Mouse (Mus musculus): ENCODE measurements at regions not wholly inside any gene's neighbourhood (a gene's known extent, or its start where the extent isn't known, plus 50 kb on each side); places are given as distances from the start of the nearest gene placed in this dataset.

DNA sequence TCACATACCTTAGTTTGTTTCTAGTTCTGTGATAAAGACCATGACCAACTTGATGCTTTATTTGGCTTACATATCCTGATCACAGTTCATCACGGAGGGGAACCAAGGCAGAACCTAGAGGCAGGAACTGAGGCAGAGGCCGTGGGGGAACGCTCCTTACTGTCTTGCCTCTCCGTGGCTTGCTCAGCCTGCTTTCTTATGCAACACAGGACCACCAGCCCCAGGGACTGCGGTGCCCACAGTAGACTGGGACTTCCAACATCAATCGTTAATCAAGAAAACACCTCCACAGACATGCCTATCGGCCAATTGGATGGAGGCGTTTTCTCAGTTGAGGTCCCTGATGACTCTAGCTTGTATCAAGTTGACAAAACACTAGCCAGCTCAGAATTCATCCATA, 87.8 kb upstream of the Slc35f3 start:
- no peak overlapping the region for H3K4me3 ChIP-seq (ENCODE audit: insufficient read depth in 1 of 2, low read depth in 1 of 2, low read length in 2 of 2, poor library complexity in 1 of 2, severe bottlenecking in 1 of 2)
- H3K4me1 ChIP-seq (ENCODE audit: control insufficient read depth in 2 of 2, insufficient read depth in 2 of 2, low read length in 2 of 2, poor library complexity in 1 of 2), result no peaks in the 10 kb centered on the region
- H3K9ac ChIP-seq (ENCODE audit: insufficient read depth, low read depth, low read length, poor library complexity, severe bottlenecking), result no peak overlapping the region
- TF ChIP-seq ZC3H11A (IDR thresholded peaks at IDR 0.05; ENCODE audit: borderline replicate concordance, low read depth, low read length) (no peak), CHD2 (IDR thresholded peaks at IDR 0.05; ENCODE audit: low read depth, low read length) (no peak), MAFK (IDR thresholded peaks at IDR 0.05; ENCODE audit: insufficient read depth, low read depth, low read length) (no peak), ZNF384 (IDR thresholded peaks at IDR 0.05; ENCODE audit: low read depth, low read length) (no peak), HCFC1 (IDR thresholded peaks at IDR 0.05; ENCODE audit: borderline replicate concordance, insufficient read depth, low read length) (no peak)
- in situ Hi-C loops (cut with MboI; ENCODE audit: low sequenced_read_pairs in 2 of 2, unreplicated experiment in 2 of 2), result no loop called here
- no peak for DNase-seq (ENCODE audit: low read depth, low spot score)
- no peaks in the 10 kb centered on the region for H3K36me3 ChIP-seq (ENCODE audit: control insufficient read depth, insufficient read depth, low read length, poor library complexity, severe bottlenecking)
- no peak overlapping the region for H3K27ac ChIP-seq (ENCODE audit: insufficient read depth, low read depth, low read length, poor library complexity, severe bottlenecking)
- no peaks in the 10 kb centered on the region for H3K9me3 ChIP-seq (ENCODE audit: control insufficient read depth, insufficient read depth, low read depth, low read length)

GRCm38 (mm10) chr8:126212802-126213201, 85.6 kb upstream of the Slc35f3 start:
- Histone ChIP-seq H3K9me3 (ENCODE audit: control insufficient read depth, insufficient read depth, low read depth, low read length) (no peaks in the 10 kb centered on the region), H3K36me3 (ENCODE audit: control insufficient read depth, insufficient read depth, low read length, poor library complexity, severe bottlenecking) (no peaks in the 10 kb centered on the region), H3K27ac (ENCODE audit: insufficient read depth, low read depth, low read length, poor library complexity, severe bottlenecking) (no peak overlapping the region), H3K4me1 (ENCODE audit: control insufficient read depth in 2 of 2, insufficient read depth in 2 of 2, low read length in 2 of 2, poor library complexity in 1 of 2) (no peaks in the 10 kb centered on the region), H3K4me3 (ENCODE audit: insufficient read depth in 1 of 2, low read depth in 1 of 2, low read length in 2 of 2, poor library complexity in 1 of 2, severe bottlenecking in 1 of 2) (no peak overlapping the region), H3K9ac (ENCODE audit: insufficient read depth, low read depth, low read length, poor library complexity, severe bottlenecking) (no peak overlapping the region)
- TF ChIP-seq ZC3H11A (IDR thresholded peaks at IDR 0.05; ENCODE audit: borderline replicate concordance, low read depth, low read length), result no peak
- TF ChIP-seq HCFC1 (IDR thresholded peaks at IDR 0.05; ENCODE audit: borderline replicate concordance, insufficient read depth, low read length), result no peak
- no peak for TF ChIP-seq ZNF384 (IDR thresholded peaks at IDR 0.05; ENCODE audit: low read depth, low read length)
- TF ChIP-seq MAFK (IDR thresholded peaks at IDR 0.05; ENCODE audit: insufficient read depth, low read depth, low read length), result no peak
- no peak for TF ChIP-seq CHD2 (IDR thresholded peaks at IDR 0.05; ENCODE audit: low read depth, low read length)
- in situ Hi-C loops (cut with MboI; ENCODE audit: low sequenced_read_pairs in 2 of 2, unreplicated experiment in 2 of 2), result no loop called here
- DNase-seq (ENCODE audit: low read depth, low spot score), result no peak

GRCm38 (mm10) chr8:126214571-126214970, 83.8 kb upstream of the Slc35f3 start:
- Histone ChIP-seq H3K4me1 (ENCODE audit: control insufficient read depth in 2 of 2, insufficient read depth in 2 of 2, low read length in 2 of 2, poor library complexity in 1 of 2) (no peaks in the 10 kb centered on the region), H3K36me3 (ENCODE audit: control insufficient read depth, insufficient read depth, low read length, poor library complexity, severe bottlenecking) (no peaks in the 10 kb centered on the region), H3K9ac (ENCODE audit: insufficient read depth, low read depth, low read length, poor library complexity, severe bottlenecking) (no peak overlapping the region), H3K4me3 (ENCODE audit: insufficient read depth in 1 of 2, low read depth in 1 of 2, low read length in 2 of 2, poor library complexity in 1 of 2, severe bottlenecking in 1 of 2) (no peak overlapping the region), H3K9me3 (ENCODE audit: control insufficient read depth, insufficient read depth, low read depth, low read length) (no peaks in the 10 kb centered on the region), H3K27ac (ENCODE audit: insufficient read depth, low read depth, low read length, poor library complexity, severe bottlenecking) (no peak overlapping the region)
- DNase-seq (ENCODE audit: low read depth, low spot score), result no peak
- in situ Hi-C loops (cut with MboI; ENCODE audit: low sequenced_read_pairs in 2 of 2, unreplicated experiment in 2 of 2), result no loop called here
- TF ChIP-seq ZNF384 (IDR thresholded peaks at IDR 0.05; ENCODE audit: low read depth, low read length) (no peak), ZC3H11A (IDR thresholded peaks at IDR 0.05; ENCODE audit: borderline replicate concordance, low read depth, low read length) (no peak), CHD2 (IDR thresholded peaks at IDR 0.05; ENCODE audit: low read depth, low read length) (no peak), MAFK (IDR thresholded peaks at IDR 0.05; ENCODE audit: insufficient read depth, low read depth, low read length) (no peak), HCFC1 (IDR thresholded peaks at IDR 0.05; ENCODE audit: borderline replicate concordance, insufficient read depth, low read length) (no peak)

DNA sequence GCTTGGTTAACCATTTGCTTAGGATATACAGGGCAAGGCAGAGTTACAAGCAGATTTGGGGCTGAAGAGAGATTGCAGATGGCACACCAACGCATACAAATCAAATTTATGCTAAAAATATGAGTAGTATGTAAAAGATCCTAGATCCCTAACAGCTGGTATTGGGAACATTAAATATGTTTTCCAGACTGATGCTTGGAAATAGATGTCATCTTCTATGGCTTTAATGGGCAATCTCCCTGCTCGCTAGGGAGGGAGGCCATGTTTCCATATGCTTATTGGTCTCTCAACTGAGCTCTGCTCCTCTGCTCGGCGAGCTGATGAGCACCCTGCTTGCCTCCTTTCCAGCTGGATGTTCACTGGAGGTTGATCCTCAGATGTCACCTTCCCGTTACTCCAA, 82.0 kb upstream of the Slc35f3 start:
- DNase-seq (ENCODE audit: low read depth, low spot score), result no peak
- H3K27ac ChIP-seq (ENCODE audit: insufficient read depth, low read depth, low read length, poor library complexity, severe bottlenecking), result no peak overlapping the region
- TF ChIP-seq CHD2 (IDR thresholded peaks at IDR 0.05; ENCODE audit: low read depth, low read length) (no peak), MAFK (IDR thresholded peaks at IDR 0.05; ENCODE audit: insufficient read depth, low read depth, low read length) (no peak), ZNF384 (IDR thresholded peaks at IDR 0.05; ENCODE audit: low read depth, low read length) (no peak), HCFC1 (IDR thresholded peaks at IDR 0.05; ENCODE audit: borderline replicate concordance, insufficient read depth, low read length) (no peak), ZC3H11A (IDR thresholded peaks at IDR 0.05; ENCODE audit: borderline replicate concordance, low read depth, low read length) (no peak)
- H3K4me1 ChIP-seq (ENCODE audit: control insufficient read depth in 2 of 2, insufficient read depth in 2 of 2, low read length in 2 of 2, poor library complexity in 1 of 2), result no peaks in the 10 kb centered on the region
- no peak overlapping the region for H3K4me3 ChIP-seq (ENCODE audit: insufficient read depth in 1 of 2, low read depth in 1 of 2, low read length in 2 of 2, poor library complexity in 1 of 2, severe bottlenecking in 1 of 2)
- no peak overlapping the region for H3K9ac ChIP-seq (ENCODE audit: insufficient read depth, low read depth, low read length, poor library complexity, severe bottlenecking)
- no peaks in the 10 kb centered on the region for H3K36me3 ChIP-seq (ENCODE audit: control insufficient read depth, insufficient read depth, low read length, poor library complexity, severe bottlenecking)
- in situ Hi-C loops (cut with MboI; ENCODE audit: low sequenced_read_pairs in 2 of 2, unreplicated experiment in 2 of 2), result no loop called here
- H3K9me3 ChIP-seq (ENCODE audit: control insufficient read depth, insufficient read depth, low read depth, low read length), result no peaks in the 10 kb centered on the region

DNA sequence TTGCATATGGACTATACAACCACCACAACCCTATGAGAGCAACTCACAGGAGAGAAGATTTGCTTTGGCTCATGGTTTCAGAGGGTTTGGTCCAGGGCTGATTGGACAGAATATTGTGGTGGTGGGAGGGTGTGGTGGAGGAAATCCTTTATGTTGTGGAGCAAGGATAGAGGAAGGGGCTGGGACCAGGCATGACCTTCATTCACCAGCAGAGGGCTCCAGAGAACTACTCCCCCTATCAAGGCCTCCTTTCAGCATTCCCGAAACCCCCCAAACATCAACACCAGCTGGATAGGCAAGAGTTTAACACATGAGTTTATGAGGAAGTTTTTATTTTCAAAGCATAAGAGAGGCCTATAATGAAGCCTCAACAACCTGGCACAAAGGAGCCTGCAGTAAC, 76.7 kb upstream of the Slc35f3 start:
- no peak overlapping the region for H3K4me3 ChIP-seq (ENCODE audit: insufficient read depth in 1 of 2, low read depth in 1 of 2, low read length in 2 of 2, poor library complexity in 1 of 2, severe bottlenecking in 1 of 2)
- in situ Hi-C loops (cut with MboI; ENCODE audit: low sequenced_read_pairs in 2 of 2, unreplicated experiment in 2 of 2), result no loop called here
- TF ChIP-seq ZC3H11A (IDR thresholded peaks at IDR 0.05; ENCODE audit: borderline replicate concordance, low read depth, low read length) (no peak), HCFC1 (IDR thresholded peaks at IDR 0.05; ENCODE audit: borderline replicate concordance, insufficient read depth, low read length) (no peak), CHD2 (IDR thresholded peaks at IDR 0.05; ENCODE audit: low read depth, low read length) (no peak), ZNF384 (IDR thresholded peaks at IDR 0.05; ENCODE audit: low read depth, low read length) (no peak), MAFK (IDR thresholded peaks at IDR 0.05; ENCODE audit: insufficient read depth, low read depth, low read length) (no peak)
- H3K27ac ChIP-seq (ENCODE audit: insufficient read depth, low read depth, low read length, poor library complexity, severe bottlenecking), result no peak overlapping the region
- no peaks in the 10 kb centered on the region for H3K9me3 ChIP-seq (ENCODE audit: control insufficient read depth, insufficient read depth, low read depth, low read length)
- no peak overlapping the region for H3K9ac ChIP-seq (ENCODE audit: insufficient read depth, low read depth, low read length, poor library complexity, severe bottlenecking)
- H3K4me1 ChIP-seq (ENCODE audit: control insufficient read depth in 2 of 2, insufficient read depth in 2 of 2, low read length in 2 of 2, poor library complexity in 1 of 2), result no peaks in the 10 kb centered on the region
- peak; percentile 13 for DNase-seq (ENCODE audit: low read depth, low spot score)
- H3K36me3 ChIP-seq (ENCODE audit: control insufficient read depth, insufficient read depth, low read length, poor library complexity, severe bottlenecking), result no peaks in the 10 kb centered on the region
